Mouse (Mus musculus) G1E (cell line): ENCODE results near the gene Cd9. TPM values are rescaled to one million over a fixed set of nuclear protein-coding genes. Genes with fewer than 3 reads are reported as not detected.
A peak's percentile ranks its signal among the peaks of the same experiment; 100 is the strongest.

Source experiments
- ATAC-seq: 2 replicates; pipeline ENCODE4 v1.8.0; 2016; ENCODE audit warnings: mild to moderate bottlenecking; ENCODE audit not compliant: insufficient number of reproducible peaks, poor library complexity, low FRiP score, severe bottlenecking; ENCODE audit errors: extremely low read depth
- DNase-seq: peaks from one replicate; pipeline ENCODE4 v3.0.0; 2012; ENCODE audit warnings: low spot score
- H3K27me3 ChIP-seq: 2 replicates; pipeline ENCODE4 v1.6.1; 2012; ENCODE audit warnings: mild to moderate bottlenecking, low read length, inconsistent platforms; ENCODE audit not compliant: insufficient read depth
- H3K36me3 ChIP-seq: replicated peaks from 2 replicates; pipeline ENCODE3; 2012; ENCODE audit warnings: mild to moderate bottlenecking, inconsistent platforms
- H3K4me1 ChIP-seq: 2 replicates; pipeline ENCODE4 v1.6.1; 2012; ENCODE audit warnings: low read depth, low read length, inconsistent platforms, mixed read lengths; ENCODE audit not compliant: insufficient read depth
- H3K4me3 ChIP-seq: 2 replicates; pipeline ENCODE4 v1.5.1; 2012; ENCODE audit warnings: low read depth, mild to moderate bottlenecking, inconsistent platforms, low read length, moderate library complexity, mixed read lengths
- H3K9me3 ChIP-seq: replicated peaks from 2 replicates; pipeline ENCODE4 v1.6.1; 2012; ENCODE audit warnings: inconsistent platforms
- CTCF ChIP-seq: IDR thresholded peaks from 2 replicates; pipeline ENCODE4 v1.5.1; 2012; ENCODE audit warnings: low read depth, low read length, inconsistent platforms, mixed read lengths
- GATA1 ChIP-seq: IDR thresholded peaks from 2 replicates; pipeline ENCODE4 v1.6.1; 2012; ENCODE audit warnings: borderline replicate concordance, low read length, inconsistent platforms, mixed read lengths
- GATA2 ChIP-seq: IDR thresholded peaks from 2 replicates; pipeline ENCODE4 v1.6.1; 2012; ENCODE audit warnings: low read depth, low read length, inconsistent platforms, borderline replicate concordance
- POLR2AphosphoS5 ChIP-seq: IDR thresholded peaks from 2 replicates; pipeline ENCODE4 v1.6.1; 2012; ENCODE audit warnings: low read depth, low read length, inconsistent platforms; ENCODE audit not compliant: insufficient replicate concordance
- TAL1 ChIP-seq: conservative IDR thresholded peaks from 2 replicates; pipeline ENCODE4 v1.6.1; 2012; ENCODE audit warnings: low read depth, low read length, inconsistent platforms, mixed read lengths
- polyA plus RNA-seq: library from polyadenylated mRNA; stranded (reverse); fragments of >175 nt; gene quantifications from 2 replicates; pipeline ENCODE4 v1.2.3, GENCODE M21; 2012
- total RNA-seq, 2 experiments: library from RNA; stranded (forward) in 1 of 2; stranded (reverse) in 1 of 2; fragments of 200-1000 nt in 1 of 2; fragments of >200 nt in 1 of 2; fragmentation: Nextera tagmentation in 1 of 2; gene quantifications; 2 replicates each; pipeline ENCODE4 v1.2.3; 2014 to 2017

Gene Cd9
- total and polyA plus RNA-seq, 3 experiments, result not detected

- no peak for TF ChIP-seq CTCF
- no peak for TF ChIP-seq GATA2
- no peak for TF ChIP-seq GATA1
- no peak for TF ChIP-seq TAL1
- TF ChIP-seq POLR2AphosphoS5, result no peak
- no peaks in the 10 kb centered on the region for H3K27me3 ChIP-seq
- H3K36me3 ChIP-seq, result no peaks in the 10 kb centered on the region
- H3K4me1 ChIP-seq, result no peaks in the 10 kb centered on the region
- ATAC-seq (no peak), DNase-seq (no peak)
- H3K4me3 ChIP-seq, result no peak overlapping the region
- peaks cover 86% of the 10 kb centered on the region for H3K9me3 ChIP-seq
Measured at GRCm38 (mm10) chr6:125471921-125472320, 22.7 kb downstream of the Cd9 start.

- Histone ChIP-seq H3K36me3 (no peaks in the 10 kb centered on the region), H3K4me3 (no peak overlapping the region)
Measured at GRCm38 (mm10) chr6:125471326-125471725, 23.3 kb downstream of the Cd9 start.

GRCm38 (mm10) chr6:125470616-125471015, 24.0 kb downstream of the Cd9 start:
- Histone ChIP-seq H3K36me3 (no peaks in the 10 kb centered on the region), H3K4me1 (no peaks in the 10 kb centered on the region), H3K4me3 (no peak overlapping the region), H3K27me3 (no peaks in the 10 kb centered on the region), H3K9me3 (peaks cover 88% of the 10 kb centered on the region)
- no peak for TF ChIP-seq POLR2AphosphoS5
- TF ChIP-seq GATA1, result no peak
- no peak for TF ChIP-seq GATA2
- no peak for TF ChIP-seq CTCF
- TF ChIP-seq TAL1, result no peak
- DNase-seq, result no peak
- ATAC-seq, result no peak

More at GRCm38 (mm10) chr6:125471326-125471725, 23.3 kb downstream of the Cd9 start:
- Histone ChIP-seq H3K27me3 (no peaks in the 10 kb centered on the region), H3K4me1 (no peaks in the 10 kb centered on the region), H3K9me3 (peaks cover 84% of the 10 kb centered on the region)
- ATAC-seq (no peak), DNase-seq (no peak)
- TF ChIP-seq GATA1 (no peak), TAL1 (no peak), CTCF (no peak), POLR2AphosphoS5 (no peak), GATA2 (no peak)

GRCm38 (mm10) chr6:125469222-125469621, 25.4 kb downstream of the Cd9 start:
- no peaks in the 10 kb centered on the region for H3K4me1 ChIP-seq
- ATAC-seq (no peak), DNase-seq (no peak)
- H3K9me3 ChIP-seq, result peaks cover 90% of the 10 kb centered on the region
- H3K27me3 ChIP-seq, result no peaks in the 10 kb centered on the region
- no peak overlapping the region for H3K4me3 ChIP-seq
- TF ChIP-seq POLR2AphosphoS5 (no peak), CTCF (no peak), TAL1 (no peak), GATA1 (no peak), GATA2 (no peak)
- no peaks in the 10 kb centered on the region for H3K36me3 ChIP-seq

GRCm38 (mm10) chr6:125468179-125468960, 26.2 kb downstream of the Cd9 start:
- no peak for ATAC-seq
- no peaks in the 10 kb centered on the region for H3K27me3 ChIP-seq
- H3K36me3 ChIP-seq, result no peaks in the 10 kb centered on the region
- H3K4me1 ChIP-seq, result no peaks in the 10 kb centered on the region
- TF ChIP-seq GATA2 (no peak), TAL1 (no peak)
- H3K4me3 ChIP-seq, result 0 out of 2 replicates have a peak overlapping the region, but pooled peaks have one; percentile 13
- DNase-seq, result no peak
- H3K9me3 ChIP-seq, result peaks cover 90% of the 10 kb centered on the region

GRCm38 (mm10) chr6:125467301-125467715, 27.3 kb downstream of the Cd9 start:
- Histone ChIP-seq H3K27me3 (no peaks in the 10 kb centered on the region), H3K4me3 (peak overlapping the region; percentile 37; the same call in 1 of the 2 replicates), H3K4me1 (no peaks in the 10 kb centered on the region), H3K9me3 (peaks cover 90% of the 10 kb centered on the region), H3K36me3 (no peaks in the 10 kb centered on the region)
- ATAC-seq (no peak), DNase-seq (no peak)
- TF ChIP-seq CTCF (no peak), GATA1 (no peak), POLR2AphosphoS5 (peak; percentile 40; the same call in 1 of the 2 replicates)
